Mouse (Mus musculus) spleen, adult 2 months (tissue): ENCODE data around the gene Papln. TPM values are rescaled to one million over a fixed set of nuclear protein-coding genes. Genes with fewer than 3 reads are reported as not detected.

Source experiments
- DNase-seq, 2 experiments: peaks; one replicate each; pipeline versions ENCODE4 v3.0.0 to v3.0.0-alpha.2; 2012 to 2021; ENCODE audit warnings: low spot score in 2 of 2, low read depth in 1 of 2
- H3K27ac ChIP-seq: fragments of 200-500 bp; 2 replicates; pipeline ENCODE4 v1.5.1; 2012; ENCODE audit warnings: low read length, inconsistent platforms; ENCODE audit not compliant: insufficient read depth
- H3K27me3 ChIP-seq: fragments of 200-500 bp; 2 replicates; pipeline ENCODE4 v1.6.1; 2012; ENCODE audit warnings: mild to moderate bottlenecking, moderate library complexity, low read length, inconsistent platforms; ENCODE audit not compliant: control insufficient read depth, insufficient read depth
- H3K36me3 ChIP-seq: fragments of 200-500 bp; 2 replicates; pipeline ENCODE4 v1.6.1; 2012; ENCODE audit warnings: mild to moderate bottlenecking, low read length, inconsistent platforms; ENCODE audit not compliant: control insufficient read depth, insufficient read depth
- H3K4me1 ChIP-seq: fragments of 200-500 bp; 2 replicates; pipeline ENCODE4 v1.6.1; 2011; ENCODE audit warnings: inconsistent platforms; ENCODE audit not compliant: control insufficient read depth, insufficient read depth, insufficient read length
- H3K4me3 ChIP-seq: fragments of 200-500 bp; 2 replicates; pipeline ENCODE4 v1.5.1; 2011; ENCODE audit warnings: mild to moderate bottlenecking, inconsistent platforms; ENCODE audit not compliant: insufficient read depth, insufficient read length; ENCODE audit errors: extremely low read depth
- CTCF ChIP-seq: fragments of 200-500 bp; IDR thresholded peaks from 2 replicates; pipeline ENCODE4 v1.5.1; 2011; ENCODE audit warnings: mild to moderate bottlenecking, inconsistent platforms; ENCODE audit not compliant: insufficient read depth, insufficient read length, insufficient replicate concordance; ENCODE audit errors: extremely low read depth
- POLR2A ChIP-seq: fragments of 200-500 bp; IDR thresholded peaks from 2 replicates; pipeline ENCODE4 v1.6.1; 2011; ENCODE audit warnings: low read depth, low read length, inconsistent platforms
- WGBS: fragments of 180-500 bp; shearing (Covaris S2); methylation state at CpG from one replicate; pipeline ENCODE4 v1.1.7; 2018; 5-methylcytosine and 5-hydroxymethylcytosine counted together
- polyA plus RNA-seq: library from polyadenylated mRNA; depleted of rRNA; stranded (reverse); fragments of >200 nt; gene quantifications from 2 replicates; pipeline ENCODE4 v1.2.3, GENCODE M21; 2012

Gene Papln
- polyA plus RNA-seq, 1 experiment, result 1.5 TPM

DNA sequence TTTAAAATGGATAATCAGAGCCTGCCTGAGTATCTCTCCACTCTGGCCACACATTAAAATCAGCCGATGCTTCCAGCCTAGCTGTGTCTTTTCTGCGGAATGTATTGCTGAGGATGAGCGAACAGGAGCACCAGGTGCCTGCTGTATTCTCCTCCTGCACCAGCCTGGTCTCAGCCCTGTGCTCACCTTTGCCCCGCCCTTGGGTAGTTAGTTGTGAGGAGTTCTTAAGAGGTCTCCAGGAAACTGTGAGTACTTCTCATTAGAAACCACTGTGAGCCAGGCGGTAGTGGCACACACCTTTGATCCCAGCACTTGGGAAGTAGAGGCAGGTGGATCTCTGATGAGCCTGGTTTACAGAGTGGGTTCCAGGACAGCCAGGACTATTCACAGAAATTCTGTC is 31.2 kb upstream of the Papln start:
- Histone ChIP-seq H3K36me3 (peaks cover 61% of the 10 kb centered on the region), H3K27ac (no peak overlapping the region), H3K4me3 (no peak overlapping the region), H3K27me3 (no peaks in the 10 kb centered on the region), H3K4me1 (no peaks in the 10 kb centered on the region)
- no peak for DNase-seq
- WGBS, result 93% methylated on average over 5 of the region's 5 CpGs
- no peak for TF ChIP-seq CTCF
- no peak for TF ChIP-seq POLR2A

DNA sequence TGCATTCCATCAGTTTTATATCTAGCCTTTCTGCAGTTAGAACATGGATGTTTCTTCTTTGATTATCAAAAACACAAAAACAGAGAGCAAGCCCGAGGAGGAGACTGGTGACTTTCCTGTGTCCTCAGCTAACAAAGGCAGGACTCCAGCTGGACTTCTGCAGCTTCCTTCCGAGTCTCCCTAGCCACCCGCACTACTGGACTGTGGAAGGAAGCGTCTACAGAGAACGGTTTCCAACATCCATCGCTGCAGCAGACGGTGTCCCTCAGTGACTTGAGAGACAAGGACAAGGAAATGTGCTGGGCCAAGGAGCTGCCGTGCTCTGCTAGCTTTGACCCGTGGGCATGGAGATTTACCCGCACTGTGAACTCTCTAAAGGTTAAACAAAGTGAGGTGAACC is 29.4 kb upstream of the Papln start:
- Histone ChIP-seq H3K27me3 (no peaks in the 10 kb centered on the region), H3K4me3 (no peak overlapping the region), H3K27ac (no peak overlapping the region), H3K36me3 (peaks cover 49% of the 10 kb centered on the region), H3K4me1 (no peaks in the 10 kb centered on the region)
- no peak for TF ChIP-seq POLR2A
- TF ChIP-seq CTCF, result no peak
- no peak for DNase-seq
- WGBS, result 87% methylated on average over 10 of the region's 10 CpGs

DNA sequence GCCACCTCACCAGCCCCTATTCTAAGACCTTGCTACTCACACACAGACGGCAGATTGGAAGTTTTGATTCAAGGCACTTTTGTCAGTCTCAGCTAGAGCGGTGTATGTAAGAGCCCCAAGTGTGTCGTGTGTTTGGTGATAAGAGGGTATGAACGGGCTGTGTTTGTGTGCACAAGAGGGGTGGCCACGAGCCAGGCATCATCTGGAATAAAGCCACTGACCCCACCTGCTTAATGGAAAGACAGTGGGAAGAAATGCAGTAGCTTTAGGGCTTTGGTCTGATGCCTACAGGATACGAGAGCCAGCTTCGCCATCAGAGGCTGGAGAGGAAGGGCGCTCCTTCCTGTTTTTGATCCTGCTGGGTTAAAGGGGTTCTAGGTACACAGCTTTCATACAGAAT is 27.2 kb upstream of the Papln start:
- no peak for DNase-seq
- 82% methylated on average over 8 of the region's 8 CpGs for whole genome bisulfite sequencing
- no peak for TF ChIP-seq CTCF
- TF ChIP-seq POLR2A, result no peak
- Histone ChIP-seq H3K4me3 (no peak overlapping the region), H3K4me1 (no peaks in the 10 kb centered on the region), H3K27ac (no peak overlapping the region), H3K36me3 (peaks cover 34% of the 10 kb centered on the region), H3K27me3 (no peaks in the 10 kb centered on the region)

DNA sequence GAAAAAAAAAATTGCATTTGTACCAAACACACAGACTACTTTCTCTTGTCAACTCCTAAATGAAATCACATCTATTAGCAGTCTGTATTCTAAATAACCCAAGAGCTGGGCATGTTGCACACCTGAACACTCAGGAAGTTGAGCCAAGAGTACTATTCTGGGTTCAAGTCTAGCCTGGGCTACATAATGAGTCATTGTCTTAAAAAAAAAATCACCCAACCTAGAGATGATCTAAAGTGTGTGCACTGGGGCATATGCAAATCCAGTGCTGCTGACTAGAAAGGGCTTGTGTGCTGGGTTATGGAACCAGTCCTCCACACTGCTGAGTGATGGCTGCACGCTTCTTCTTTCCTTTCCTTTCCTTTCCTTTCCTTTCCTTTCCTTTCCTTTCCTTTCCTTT is 24.8 kb upstream of the Papln start:
- TF ChIP-seq CTCF (no peak), POLR2A (no peak)
- Histone ChIP-seq H3K27me3 (no peaks in the 10 kb centered on the region), H3K36me3 (peaks cover 19% of the 10 kb centered on the region), H3K4me3 (no peak overlapping the region), H3K27ac (no peak overlapping the region), H3K4me1 (no peaks in the 10 kb centered on the region)
- no peak for DNase-seq
- 89% methylated on average over 1 of the region's 1 CpGs for WGBS

DNA sequence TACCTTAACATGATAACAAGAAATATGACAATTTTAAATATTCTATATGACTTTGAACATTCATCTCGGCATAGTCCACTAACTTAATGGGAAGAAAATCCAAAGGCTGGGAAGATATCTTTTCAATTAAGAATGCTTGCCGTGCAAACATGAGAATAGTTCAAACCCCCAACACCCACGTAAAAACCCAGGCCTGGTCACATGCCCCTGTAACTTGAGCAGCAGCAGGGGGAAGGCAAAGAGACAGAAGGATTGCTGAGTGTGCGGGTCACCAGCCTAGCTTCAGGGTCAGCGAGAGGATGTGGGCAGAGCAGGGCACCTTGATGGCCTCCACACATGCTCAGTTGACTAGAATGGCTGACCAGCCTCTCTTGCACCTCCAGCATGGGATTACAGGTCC is 21.7 kb upstream of the Papln start:
- H3K4me1 ChIP-seq, result no peaks in the 10 kb centered on the region
- H3K36me3 ChIP-seq, result peaks cover 1% of the 10 kb centered on the region
- no peak for TF ChIP-seq POLR2A
- TF ChIP-seq CTCF, result no peak
- no peak overlapping the region for H3K27ac ChIP-seq
- DNase-seq, result no peak
- no peaks in the 10 kb centered on the region for H3K27me3 ChIP-seq
- WGBS, result 86% methylated on average over 5 of the region's 5 CpGs
- no peak overlapping the region for H3K4me3 ChIP-seq

DNA sequence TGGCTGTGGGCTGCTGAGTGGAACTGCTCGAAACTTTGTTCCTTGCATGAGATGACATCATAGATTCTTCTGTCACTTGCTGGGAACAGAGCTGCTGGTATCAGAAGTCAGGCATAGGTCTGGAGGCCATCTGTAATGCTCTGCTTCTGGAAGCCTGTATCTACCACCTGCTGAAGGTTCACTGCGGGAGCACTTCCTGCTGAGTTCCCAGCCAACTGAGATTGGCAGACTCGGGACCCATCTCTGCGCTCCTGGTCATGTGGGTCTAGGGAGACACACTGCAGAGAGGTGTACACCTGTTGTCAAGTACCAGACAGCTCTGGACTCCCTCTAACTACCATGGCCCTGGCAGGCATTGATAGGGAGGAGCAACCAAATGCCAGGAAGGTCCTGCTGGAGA is 20.6 kb upstream of the Papln start:
- DNase-seq, result no peak
- Histone ChIP-seq H3K27ac (no peak overlapping the region), H3K4me1 (no peaks in the 10 kb centered on the region), H3K27me3 (no peaks in the 10 kb centered on the region), H3K36me3 (peaks cover under 1% of the 10 kb centered on the region; the same call in 1 of the 2 replicates), H3K4me3 (no peak overlapping the region)
- TF ChIP-seq CTCF (no peak), POLR2A (no peak)
- WGBS, result 72% methylated on average over 4 of the region's 4 CpGs

DNA sequence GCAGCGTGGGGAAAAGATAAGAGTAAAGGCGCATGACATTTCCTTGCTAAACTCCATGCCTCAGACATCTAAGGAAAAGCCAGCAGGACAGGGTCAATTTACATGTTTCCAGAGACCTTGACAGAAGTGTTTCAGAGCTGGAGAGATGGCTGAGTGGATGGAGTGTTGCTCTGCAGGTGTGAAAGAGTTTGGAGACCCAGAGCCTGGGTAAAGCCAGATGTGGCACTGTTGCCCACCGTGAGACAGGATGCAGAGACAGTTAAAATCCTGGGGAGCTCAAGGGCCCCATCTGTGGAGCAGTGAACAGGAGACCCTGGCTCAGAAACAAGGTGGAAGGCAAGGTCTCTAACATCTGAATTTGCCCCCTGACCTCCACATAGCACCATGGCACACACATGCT is 19.7 kb upstream of the Papln start:
- Histone ChIP-seq H3K36me3 (no peaks in the 10 kb centered on the region), H3K27ac (no peak overlapping the region), H3K4me3 (no peak overlapping the region), H3K27me3 (no peaks in the 10 kb centered on the region), H3K4me1 (no peaks in the 10 kb centered on the region)
- no peak for TF ChIP-seq CTCF
- no peak for TF ChIP-seq POLR2A
- no peak for DNase-seq
- WGBS, result 69% methylated on average over 3 of the region's 3 CpGs

DNA sequence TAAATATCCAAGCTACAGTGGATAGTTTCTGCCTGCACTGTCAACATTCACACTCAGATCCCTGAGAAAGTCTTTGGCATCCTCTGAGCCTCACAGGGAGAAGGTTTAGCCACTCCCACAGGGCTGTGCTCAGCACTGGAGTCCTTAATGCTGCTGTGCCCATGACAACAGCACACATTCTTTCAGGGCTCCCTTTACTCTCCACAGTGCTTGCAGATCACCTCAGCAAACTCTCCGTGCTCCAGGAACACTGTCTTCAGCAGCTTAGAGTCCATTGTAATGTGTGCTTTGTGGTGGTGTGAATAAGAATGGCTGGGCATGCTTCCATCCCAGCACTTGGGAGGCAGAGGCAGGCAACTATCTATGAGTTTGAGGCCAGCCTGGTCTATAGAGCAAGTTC is 14.2 kb upstream of the Papln start:
- Histone ChIP-seq H3K4me3 (no peak overlapping the region), H3K27ac (no peak overlapping the region), H3K27me3 (no peaks in the 10 kb centered on the region; the same call in 1 of the 2 replicates), H3K4me1 (no peaks in the 10 kb centered on the region), H3K36me3 (no peaks in the 10 kb centered on the region)
- TF ChIP-seq CTCF (no peak), POLR2A (no peak)
- no peak for DNase-seq
- WGBS, result 61% methylated on average over 1 of the region's 1 CpGs
